Mouse (Mus musculus) midbrain, embryonic 10.5 days (tissue): ENCODE measurements at regions not wholly inside any gene's neighbourhood (a gene's known extent, or its start where the extent isn't known, plus 50 kb on each side); places are given as distances from the start of the nearest gene placed in this dataset.
A peak's percentile ranks its signal among the peaks of the same experiment; 100 is the strongest.

ENCODE experiments used
- DNase-seq: peaks from one replicate; pipeline ENCODE4 v3.0.0-alpha.2; 2017; ENCODE audit warnings: low spot score
- H3K27ac ChIP-seq: fragments of 300-500 bp; sonication (generic); replicated peaks from 2 replicates; pipeline ENCODE4 v1.5.1; 2016; ENCODE audit warnings: mild to moderate bottlenecking
- H3K27me3 ChIP-seq: fragments of 300-500 bp; sonication (generic); 2 replicates; pipeline ENCODE4 v1.6.1; 2016; ENCODE audit warnings: low read depth, mild to moderate bottlenecking; ENCODE audit not compliant: poor library complexity, severe bottlenecking
- H3K36me3 ChIP-seq: fragments of 300-500 bp; sonication (generic); 2 replicates; pipeline ENCODE4 v1.6.1; 2016; ENCODE audit warnings: mild to moderate bottlenecking, moderate library complexity
- H3K4me1 ChIP-seq: fragments of 300-500 bp; sonication (generic); 2 replicates; pipeline ENCODE4 v1.6.1; 2016
- H3K4me3 ChIP-seq: fragments of 300-500 bp; sonication (generic); 2 replicates; pipeline ENCODE4 v1.5.1; 2016; ENCODE audit warnings: mild to moderate bottlenecking, moderate library complexity
- H3K9me3 ChIP-seq: fragments of 300-500 bp; sonication (generic); replicated peaks from 2 replicates; pipeline ENCODE4 v1.6.1; 2016; ENCODE audit warnings: mild to moderate bottlenecking
- WGBS: fragments of 180-500 bp; shearing (Covaris S2); methylation state at CpG from one replicate; pipeline ENCODE4 v1.1.7; 2016; 5-methylcytosine and 5-hydroxymethylcytosine counted together

DNA sequence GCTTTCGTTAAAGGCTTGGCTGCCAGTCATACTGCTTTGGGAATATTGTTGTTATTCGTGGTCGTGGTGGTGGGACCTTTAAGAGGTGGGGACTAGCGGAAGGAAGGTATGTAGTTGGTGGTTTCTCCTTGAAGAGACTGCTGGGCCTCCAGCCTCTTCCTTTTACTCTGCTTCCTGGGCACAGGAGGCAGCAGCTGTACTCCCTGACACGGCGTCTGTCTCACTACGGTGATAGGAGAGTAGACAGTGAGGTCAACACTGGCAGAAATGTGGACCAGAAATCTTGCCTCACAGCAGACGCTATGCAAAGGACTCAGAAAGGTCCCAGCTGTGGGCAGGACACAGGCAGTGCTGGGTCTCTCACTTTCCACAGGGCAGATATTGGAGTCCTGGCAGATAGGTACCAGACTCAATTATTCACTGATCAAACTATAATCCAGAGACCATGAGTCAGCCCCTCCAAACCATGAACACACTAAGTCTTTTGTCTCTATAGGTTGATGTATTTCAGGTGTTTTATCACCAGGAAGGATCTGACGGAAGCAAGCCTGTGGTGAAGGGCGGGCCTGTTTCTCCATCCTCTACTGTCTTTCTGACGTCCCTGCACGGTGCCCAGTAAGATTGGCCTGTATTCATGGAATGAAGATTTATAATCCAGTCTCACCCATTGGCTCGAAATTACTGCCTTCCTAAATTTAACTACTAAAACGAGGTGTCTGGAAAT is 134.6 kb upstream of the Mdm1 start:
- peaks cover 16% of the 10 kb centered on the region; the same call in 1 of the 2 replicates for H3K9me3 ChIP-seq
- no peaks in the 10 kb centered on the region for H3K36me3 ChIP-seq
- no peak overlapping the region for H3K4me3 ChIP-seq
- DNase-seq, result no peak
- 90% methylated on average over 14 of the region's 14 CpGs for WGBS
- H3K4me1 ChIP-seq, result no peaks in the 10 kb centered on the region
- no peak overlapping the region for H3K27ac ChIP-seq
- no peaks in the 10 kb centered on the region for H3K27me3 ChIP-seq

DNA sequence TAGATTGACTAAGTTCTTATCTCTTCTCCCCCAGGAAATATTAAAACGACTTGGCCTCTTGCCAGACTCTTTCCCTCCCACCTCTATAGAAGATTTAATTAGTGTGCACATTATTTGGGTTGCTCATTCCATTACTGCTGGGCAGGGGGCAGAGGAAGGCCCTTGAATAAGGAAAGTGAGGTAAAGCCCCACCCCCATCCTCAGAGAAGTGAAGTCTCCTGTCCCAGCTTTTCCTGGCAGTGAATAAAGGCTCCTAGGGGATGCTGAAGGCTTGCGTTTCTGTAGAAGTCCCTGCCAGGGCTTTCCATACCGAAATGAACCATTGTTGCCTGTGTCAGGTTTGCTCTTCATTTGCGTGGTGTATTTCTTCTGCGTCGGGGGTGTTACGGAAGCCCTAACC is 133.8 kb upstream of the Mdm1 start:
- Histone ChIP-seq H3K27me3 (no peaks in the 10 kb centered on the region), H3K27ac (no peak overlapping the region), H3K4me1 (no peaks in the 10 kb centered on the region), H3K9me3 (peaks cover 16% of the 10 kb centered on the region; the same call in 1 of the 2 replicates), H3K4me3 (no peak overlapping the region), H3K36me3 (no peaks in the 10 kb centered on the region)
- WGBS, result 84% methylated on average over 7 of the region's 7 CpGs
- no peak for DNase-seq

DNA sequence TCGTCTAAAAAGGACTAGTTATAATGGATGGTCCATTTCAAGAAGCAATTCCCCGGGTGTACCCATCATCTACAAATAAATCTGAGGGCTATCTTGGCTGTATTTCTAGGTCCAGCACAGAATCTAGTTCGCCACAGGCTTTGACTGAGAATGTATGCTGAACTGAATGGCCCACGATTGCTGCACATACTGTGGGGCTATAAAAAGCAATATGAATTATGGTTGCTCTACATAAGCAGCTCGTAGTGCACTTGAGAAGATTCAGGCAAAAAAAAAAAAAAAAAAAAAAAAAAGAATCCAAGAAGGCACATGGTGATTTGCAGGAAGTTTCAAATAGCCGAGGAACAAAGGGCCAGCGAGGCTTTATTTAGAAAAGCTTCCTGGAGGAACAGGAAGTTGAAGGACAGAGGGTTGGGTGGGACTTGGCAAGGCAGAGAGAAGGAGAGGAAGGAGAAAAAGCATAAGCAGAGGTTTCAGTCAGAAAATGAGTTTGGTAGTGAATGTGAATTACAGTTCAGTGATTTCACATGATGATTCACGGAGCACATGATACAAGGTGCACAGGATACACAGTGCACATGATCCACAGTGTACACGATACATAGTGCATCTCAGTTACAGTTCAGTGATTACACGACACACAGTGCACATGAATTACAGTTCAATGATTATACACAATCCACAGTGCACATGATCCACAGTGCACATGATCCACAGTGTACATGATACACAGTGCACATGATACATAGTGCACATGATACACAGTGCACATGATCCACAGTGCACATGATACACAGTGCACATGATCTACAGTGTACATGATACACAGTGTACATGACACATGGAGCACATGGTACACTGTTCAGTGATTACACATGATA is 129.7 kb upstream of the Mdm1 start:
- no peak overlapping the region for H3K27ac ChIP-seq
- H3K36me3 ChIP-seq, result no peaks in the 10 kb centered on the region
- 88% methylated on average over 10 of the region's 10 CpGs for WGBS
- peaks cover 16% of the 10 kb centered on the region; the same call in 1 of the 2 replicates for H3K9me3 ChIP-seq
- no peaks in the 10 kb centered on the region for H3K27me3 ChIP-seq
- no peaks in the 10 kb centered on the region for H3K4me1 ChIP-seq
- DNase-seq, result no peak
- H3K4me3 ChIP-seq, result no peak overlapping the region

- Histone ChIP-seq H3K4me1 (no peaks in the 10 kb centered on the region), H3K4me3 (no peak overlapping the region), H3K36me3 (no peaks in the 10 kb centered on the region), H3K27ac (no peak overlapping the region), H3K9me3 (no peaks in the 10 kb centered on the region), H3K27me3 (no peaks in the 10 kb centered on the region)
- no peak for DNase-seq
- WGBS, result 88% methylated on average over 9 of the region's 9 CpGs
Observed at GRCm38 (mm10) chr10:118028831-118029230, 112.8 kb upstream of the Mdm1 start.

DNA sequence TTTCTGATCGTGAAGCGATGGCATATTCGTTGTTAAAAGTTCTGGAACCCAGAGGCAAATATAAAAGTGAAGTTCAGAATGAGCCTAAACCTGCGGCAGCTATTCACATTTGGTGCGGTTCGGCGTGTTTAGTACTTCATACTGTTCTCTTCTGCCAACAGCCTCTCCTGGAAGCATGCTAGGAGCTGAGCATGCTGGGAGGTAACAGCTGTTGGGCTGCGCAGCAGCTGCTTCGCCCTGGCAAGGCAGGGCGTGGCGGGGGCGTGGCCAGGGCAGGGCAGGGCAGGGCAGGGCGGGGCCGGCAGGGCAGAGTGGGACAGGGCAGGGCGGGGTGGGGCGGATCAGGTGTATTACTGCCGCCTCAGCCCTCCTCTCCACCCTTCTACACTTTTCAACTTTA is 107.2 kb upstream of the Mdm1 start:
- no peaks in the 10 kb centered on the region for H3K9me3 ChIP-seq
- H3K27ac ChIP-seq, result no peak overlapping the region
- H3K36me3 ChIP-seq, result no peaks in the 10 kb centered on the region
- no peak for DNase-seq
- no peak overlapping the region for H3K4me3 ChIP-seq
- H3K4me1 ChIP-seq, result no peaks in the 10 kb centered on the region
- WGBS, result 70% methylated on average over 14 of the region's 17 CpGs
- H3K27me3 ChIP-seq, result no peaks in the 10 kb centered on the region

DNA sequence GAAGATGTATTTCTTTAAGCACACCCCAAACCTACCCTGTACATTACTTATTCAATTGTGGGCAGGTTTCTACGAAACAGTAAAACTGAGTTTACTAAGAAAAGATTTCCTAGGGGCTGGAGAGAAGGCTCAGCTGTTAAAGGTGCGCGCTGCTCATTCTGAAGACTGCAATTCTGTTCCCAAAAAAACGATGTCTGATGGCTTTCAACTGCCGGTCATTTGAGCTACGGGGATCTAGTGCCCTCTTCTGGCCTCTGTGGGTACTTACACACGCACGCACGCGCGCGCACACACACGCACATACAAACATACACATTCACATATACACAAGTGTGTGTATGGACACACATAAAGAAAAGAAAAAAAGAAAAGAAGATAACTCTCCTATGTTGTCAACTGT is 106.6 kb upstream of the Mdm1 start:
- no peak for DNase-seq
- H3K27me3 ChIP-seq, result no peaks in the 10 kb centered on the region
- H3K9me3 ChIP-seq, result peaks cover 1% of the 10 kb centered on the region; the same call in 1 of the 2 replicates
- no peak overlapping the region for H3K4me3 ChIP-seq
- no peak overlapping the region for H3K27ac ChIP-seq
- no peaks in the 10 kb centered on the region for H3K36me3 ChIP-seq
- WGBS, result 90% methylated on average over 13 of the region's 13 CpGs
- no peaks in the 10 kb centered on the region for H3K4me1 ChIP-seq

DNA sequence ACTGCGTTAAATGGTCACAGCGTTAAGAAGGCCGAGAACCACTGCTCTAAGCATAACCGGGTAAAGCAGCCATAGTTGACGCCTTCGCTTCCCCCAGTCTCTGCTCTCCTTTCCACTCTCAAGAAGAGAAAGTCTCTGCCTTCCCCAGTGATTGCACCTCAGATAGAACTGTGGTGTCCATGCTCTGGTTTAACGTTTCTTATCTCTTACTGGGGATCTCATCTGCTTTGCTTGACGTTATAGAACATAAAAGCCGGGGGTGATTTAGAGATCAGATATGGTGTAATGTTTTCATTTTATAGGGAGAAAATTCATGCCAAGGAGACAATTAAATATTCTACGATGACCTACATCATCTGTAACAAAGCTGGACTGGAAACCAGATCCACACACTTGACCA is 103.1 kb upstream of the Mdm1 start:
- no peak for DNase-seq
- Histone ChIP-seq H3K4me1 (no peaks in the 10 kb centered on the region), H3K4me3 (no peak overlapping the region), H3K27ac (no peak overlapping the region), H3K9me3 (peaks cover 4% of the 10 kb centered on the region; the same call in 1 of the 2 replicates), H3K27me3 (no peaks in the 10 kb centered on the region), H3K36me3 (no peaks in the 10 kb centered on the region)
- WGBS, result 96% methylated on average over 10 of the region's 10 CpGs

DNA sequence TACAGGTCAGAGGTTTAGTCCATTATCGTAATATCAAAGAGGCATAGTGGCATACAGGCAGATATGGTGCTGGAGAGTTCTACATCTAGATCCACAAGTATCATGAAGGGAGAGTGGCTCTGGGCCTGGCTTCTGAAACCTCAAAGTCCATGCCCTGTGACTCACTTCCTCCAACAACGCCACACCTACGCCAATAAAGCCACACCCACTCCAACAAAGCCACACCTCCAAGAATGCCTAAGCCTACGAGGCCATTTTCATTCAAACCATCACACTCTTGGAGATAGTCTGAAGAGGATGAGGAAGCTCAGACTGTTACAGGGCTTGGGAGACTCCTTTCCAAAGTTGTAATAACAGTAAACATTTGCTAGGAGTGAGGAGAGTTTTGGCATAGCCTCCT is 102.6 kb upstream of the Mdm1 start:
- no peak for DNase-seq
- H3K4me1 ChIP-seq, result no peaks in the 10 kb centered on the region
- no peak overlapping the region for H3K27ac ChIP-seq
- H3K4me3 ChIP-seq, result no peak overlapping the region
- H3K9me3 ChIP-seq, result peaks cover 4% of the 10 kb centered on the region; the same call in 1 of the 2 replicates
- no peaks in the 10 kb centered on the region for H3K27me3 ChIP-seq
- 84% methylated on average over 4 of the region's 4 CpGs for WGBS
- H3K36me3 ChIP-seq, result no peaks in the 10 kb centered on the region

GRCm38 (mm10) chr10:118041068-118041467 is 100.5 kb upstream of the Mdm1 start:
- Histone ChIP-seq H3K36me3 (no peaks in the 10 kb centered on the region), H3K9me3 (peaks cover 4% of the 10 kb centered on the region; the same call in 1 of the 2 replicates), H3K27ac (no peak overlapping the region), H3K27me3 (no peaks in the 10 kb centered on the region), H3K4me1 (no peaks in the 10 kb centered on the region), H3K4me3 (no peak overlapping the region)
- WGBS, result 84% methylated on average over 3 of the region's 3 CpGs
- no peak for DNase-seq

DNA sequence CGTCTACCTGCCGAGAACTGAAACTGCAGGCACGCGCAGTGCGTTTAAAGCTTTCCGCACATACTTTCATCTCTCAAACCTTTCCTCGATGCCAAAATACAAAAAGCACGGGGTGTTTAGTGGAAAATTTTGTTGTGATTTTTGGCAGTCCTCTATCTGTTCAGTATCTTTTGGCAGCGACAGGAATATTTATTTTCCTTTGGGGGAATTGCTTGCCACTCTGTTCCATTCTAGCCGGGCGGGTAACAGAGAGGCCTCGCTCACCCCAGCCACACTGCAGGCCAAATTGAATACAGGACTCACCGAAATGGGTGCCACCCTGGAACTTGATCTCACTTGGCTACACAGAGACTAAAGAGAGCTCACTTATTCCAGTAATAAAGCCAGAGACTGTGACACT is 97.8 kb upstream of the Mdm1 start:
- DNase-seq, result no peak
- no peaks in the 10 kb centered on the region for H3K4me1 ChIP-seq
- H3K36me3 ChIP-seq, result no peaks in the 10 kb centered on the region
- no peak overlapping the region for H3K4me3 ChIP-seq
- H3K27ac ChIP-seq, result no peak overlapping the region
- peaks cover 4% of the 10 kb centered on the region; the same call in 1 of the 2 replicates for H3K9me3 ChIP-seq
- WGBS, result 79% methylated on average over 13 of the region's 13 CpGs
- no peaks in the 10 kb centered on the region for H3K27me3 ChIP-seq

DNA sequence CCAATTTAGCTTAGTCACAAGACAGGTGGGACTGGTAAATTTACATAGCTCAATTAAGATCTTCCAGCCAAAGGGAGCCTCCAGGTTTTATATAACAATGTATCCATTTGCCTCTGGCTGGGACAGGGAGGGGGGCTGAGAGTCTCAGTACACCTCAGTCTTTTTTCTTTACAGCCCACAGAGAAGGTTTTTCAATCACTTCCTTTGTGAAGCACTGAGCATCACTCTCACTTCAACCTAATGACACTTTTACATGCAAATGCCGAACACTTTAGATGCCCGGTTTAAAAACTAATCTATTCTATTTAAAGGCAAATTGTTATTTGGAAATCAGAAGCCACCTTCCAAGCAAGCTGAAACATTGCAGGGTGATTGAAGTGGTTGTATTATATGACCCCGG is 96.8 kb upstream of the Mdm1 start:
- Histone ChIP-seq H3K27me3 (no peaks in the 10 kb centered on the region), H3K4me3 (no peak overlapping the region), H3K9me3 (peaks cover 4% of the 10 kb centered on the region; the same call in 1 of the 2 replicates), H3K4me1 (no peaks in the 10 kb centered on the region), H3K36me3 (no peaks in the 10 kb centered on the region), H3K27ac (no peak overlapping the region)
- WGBS, result 63% methylated on average over 3 of the region's 3 CpGs
- no peak for DNase-seq

GRCm38 (mm10) chr10:118045427-118045826 is 96.2 kb upstream of the Mdm1 start:
- DNase-seq, result peak; percentile 8
- Histone ChIP-seq H3K27me3 (no peaks in the 10 kb centered on the region), H3K4me1 (no peaks in the 10 kb centered on the region), H3K36me3 (no peaks in the 10 kb centered on the region), H3K4me3 (no peak overlapping the region), H3K27ac (no peak overlapping the region), H3K9me3 (no peaks in the 10 kb centered on the region)
- 84% methylated on average over 2 of the region's 2 CpGs for WGBS

DNA sequence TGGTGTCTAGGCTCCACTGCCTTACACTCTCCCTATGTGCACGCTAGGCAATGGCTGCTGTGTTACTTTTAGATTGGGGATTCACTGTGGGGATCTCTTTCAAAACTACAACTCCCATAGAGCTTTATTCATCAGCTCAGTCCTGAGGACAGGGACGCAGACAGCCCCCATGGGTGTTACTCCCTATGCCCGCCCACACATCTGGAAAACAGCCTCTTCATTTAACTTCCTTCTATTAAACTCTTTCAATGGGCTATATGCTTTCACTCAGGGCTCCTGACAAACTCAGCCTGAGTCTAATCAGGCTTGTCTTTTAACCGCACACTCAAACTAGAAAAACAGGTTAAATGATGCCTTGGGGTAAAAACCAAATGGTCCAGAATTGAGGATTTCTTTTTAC is 95.3 kb upstream of the Mdm1 start:
- H3K9me3 ChIP-seq, result no peaks in the 10 kb centered on the region
- H3K4me3 ChIP-seq, result no peak overlapping the region
- no peak overlapping the region for H3K27ac ChIP-seq
- no peak for DNase-seq
- 73% methylated on average over 4 of the region's 4 CpGs for WGBS
- H3K4me1 ChIP-seq, result no peaks in the 10 kb centered on the region
- H3K36me3 ChIP-seq, result no peaks in the 10 kb centered on the region
- H3K27me3 ChIP-seq, result no peaks in the 10 kb centered on the region
